ENCODE assay signal across 9 mouse cellular contexts in genomic region chr16:93884722-93885113, GRCm38 (mm10). TPM values are rescaled to one million over a fixed set of nuclear protein-coding genes. Genes with fewer than 3 reads are reported as not detected.
DNase-seq lines count a peak whose midpoint lies in the region; ATAC-seq and TF ChIP-seq lines count a peak whose summit lies in the region.
"Had no signal": no experiment of that assay in that cellular context is flagged by ENCODE, and none has a peak within 500 bp of the region (broad histone marks: within the 10 kb centered on the region; RNA-seq: fewer than 3 reads in every experiment).

No protein-coding gene starts in this region.

- no peak overlapping the region for H3K27ac ChIP-seq in heart, embryonic 13.5 days (replicated peaks)
- peak overlapping the region; percentile 90 for H3K27ac ChIP-seq in hindbrain, embryonic 10.5 days
- H3K27ac ChIP-seq in macrophage = peak overlapping the region; percentile 25; the same call in 1 of the 2 replicates

- no peak for TF ChIP-seq CTCF in G1E (IDR thresholded peaks at IDR 0.05; ENCODE audit: low read depth, low read length)

- H3K79me2 ChIP-seq in macrophage (ENCODE audit: inconsistent target) = peaks cover 8% of the 10 kb centered on the region; the same call in 1 of the 2 replicates

- H3K4me1 ChIP-seq in heart, embryonic 13.5 days = peaks cover 12% of the 10 kb centered on the region
- H3K4me1 ChIP-seq in G1E (ENCODE audit: insufficient read depth, low read depth, low read length) = peaks cover 37% of the 10 kb centered on the region
- H3K4me1 ChIP-seq in hindbrain, embryonic 10.5 days (replicated peaks) = peaks cover 30% of the 10 kb centered on the region

- peak overlapping the region; percentile 91 for H3K4me3 ChIP-seq in heart, embryonic 13.5 days
- peak overlapping the region; percentile 91 for H3K4me3 ChIP-seq in G1E (ENCODE audit: low read depth, low read length)
- H3K4me3 ChIP-seq in hindbrain, embryonic 10.5 days = peak overlapping the region; percentile 90
- peak overlapping the region; percentile 91 for H3K4me3 ChIP-seq in macrophage (ENCODE audit: inconsistent target)

- peaks cover 32% of the 10 kb centered on the region for H3K36me3 ChIP-seq in heart, embryonic 13.5 days
- H3K36me3 ChIP-seq in G1E (replicated peaks) (peaks cover 48% of the 10 kb centered on the region), macrophage (ENCODE audit: inconsistent target) (no peaks in the 10 kb centered on the region)
- peaks cover 42% of the 10 kb centered on the region for H3K36me3 ChIP-seq in hindbrain, embryonic 10.5 days

- 56% methylated on average over 5 of the region's 5 CpGs for WGBS in heart, embryonic 13.5 days
- 52% methylated on average over 5 of the region's 5 CpGs for WGBS in hindbrain, embryonic 10.5 days
- WGBS in macrophage (ENCODE audit: missing documents) = 44% methylated on average over 5 of the region's 5 CpGs

- intact Hi-C loops in gastrocnemius, postnatal 36 days (cut with DNase I) = no loop called here

- peak overlapping the region; percentile 94 for H3K4me2 ChIP-seq in heart, embryonic 13.5 days

- no peaks in the 10 kb centered on the region for H3K27me3 ChIP-seq in heart, embryonic 13.5 days (replicated peaks)
- H3K27me3 ChIP-seq in G1E (ENCODE audit: insufficient read depth, low read length) = no peaks in the 10 kb centered on the region
- no peaks in the 10 kb centered on the region for H3K27me3 ChIP-seq in hindbrain, embryonic 10.5 days (ENCODE audit: insufficient read depth, poor library complexity, severe bottlenecking)

- no peak for DNase-seq in heart, adult 18-20 months
- DNase-seq in G1E (ENCODE audit: low spot score) = no peak
- DNase-seq in hindbrain, embryonic 10.5 days (ENCODE audit: low spot score) = no peak
- no peak for DNase-seq in cerebellum, adult 9-11 months
- DNase-seq in gastrocnemius, postnatal 36 days = no peak
- no peak for DNase-seq in cerebellum, adult 18-20 months
- DNase-seq: layer of hippocampus, postnatal 36 days had no signal

- H3K9me3 ChIP-seq in heart, embryonic 13.5 days = no peaks in the 10 kb centered on the region
- no peaks in the 10 kb centered on the region for H3K9me3 ChIP-seq in G1E (replicated peaks)
- 0 out of 2 replicates have a peak, but pooled peaks cover 4% of the 10 kb centered on the region for H3K9me3 ChIP-seq in hindbrain, embryonic 10.5 days

- no peak for ATAC-seq in heart, embryonic 13.5 days (ENCODE audit: extremely low read depth, insufficient number of reproducible peaks, low FRiP score, low TSS enrichment)
- ATAC-seq in G1E (ENCODE audit: extremely low read depth, insufficient number of reproducible peaks, low FRiP score, poor library complexity, severe bottlenecking) = no peak

- peak overlapping the region; percentile 90 for H3K9ac ChIP-seq in heart, embryonic 13.5 days

RNA-seq across cellular contexts. Expression of gene Chaf1b, which starts 1.0 kb away (rescaled TPM):
- 44.6 and 45.6 TPM in 2 replicates for polyA plus RNA-seq in heart, embryonic 13.5 days (2015; fragmentation: Nextera tagmentation; extraction: Ambion mirVana)
- under 1 TPM; 0.40 to 0.57 TPM for total RNA-seq in heart, adult 18-20 months (2021)
- total RNA-seq in G1E (2014; fragmentation: Nextera tagmentation) = 36.3 and 41.9 TPM in 2 replicates
- 49.7 and 53.1 TPM in 2 replicates for total RNA-seq in G1E (2017)
- polyA plus RNA-seq in G1E (2012) = 50.3 and 67.9 TPM in 2 replicates
- polyA plus RNA-seq in hindbrain, embryonic 10.5 days (2016; fragmentation: Nextera tagmentation; extraction: Ambion mirVana) = 109 and 132 TPM in 2 replicates
- total RNA-seq in macrophage (2018; cell fraction: chromatin; rRNA removed) = 10 to 100 TPM in 25 of 26 experiments, 1 to 10 TPM in 1; 9.7 to 78.2 (median 21.3) TPM
- total RNA-seq in macrophage (2018; cell fraction: cytosol; rRNA removed) = 10 to 100 TPM in 4 of 26 experiments, 1 to 10 TPM in 22; 6.3 to 12.9 (median 8.4) TPM
- 10 to 100 TPM in 18 of 26 experiments, 1 to 10 TPM in 8; 5.0 to 63.5 (median 13.1) TPM for total RNA-seq in macrophage (2018; cell fraction: nucleus; rRNA removed)
- 4.0 to 25.9 TPM (median 14.0 TPM) in 3 replicates for polyA plus RNA-seq in macrophage (2018)
- total RNA-seq in gastrocnemius, postnatal 36 days (2021) = under 1 TPM; 0.36 to 0.57 TPM

RNA-seq across cellular contexts. Expression of gene Morc3, which starts 52.8 kb away (rescaled TPM):
- 19.1 and 22.3 TPM in 2 replicates for polyA plus RNA-seq in heart, embryonic 13.5 days (2015; fragmentation: Nextera tagmentation; extraction: Ambion mirVana)
- total RNA-seq in heart, adult 18-20 months (2021) = 10 to 100 TPM; 13.2 to 20.1 TPM
- total RNA-seq in G1E (2014; fragmentation: Nextera tagmentation) = 88.5 and 109 TPM in 2 replicates
- total RNA-seq in G1E (2017) = 73.5 and 76.3 TPM in 2 replicates
- 13.9 and 17.1 TPM in 2 replicates for polyA plus RNA-seq in G1E (2012)
- 24.7 and 29.2 TPM in 2 replicates for polyA plus RNA-seq in hindbrain, embryonic 10.5 days (2016; fragmentation: Nextera tagmentation; extraction: Ambion mirVana)
- total RNA-seq in macrophage (2018; cell fraction: chromatin; rRNA removed) = 1,000 to 10,000 TPM in 1 of 26 experiments, 100 to 1,000 TPM in 25; 166 to 1,000 (median 456) TPM
- 100 to 1,000 TPM in 10 of 26 experiments, 10 to 100 TPM in 16; 45.8 to 168 (median 84.2) TPM for total RNA-seq in macrophage (2018; cell fraction: cytosol; rRNA removed)
- total RNA-seq in macrophage (2018; cell fraction: nucleus; rRNA removed) = 100 to 1,000 TPM in 25 of 26 experiments, 10 to 100 TPM in 1; 85.0 to 573 (median 305) TPM
- polyA plus RNA-seq in macrophage (2018) = 56.4 to 70.3 TPM (median 62.3 TPM) in 3 replicates
- 10 to 100 TPM in 1 of 2 experiments, 1 to 10 TPM in 1; 7.7 to 10.3 TPM for total RNA-seq in gastrocnemius, postnatal 36 days (2021)
